Mouse (Mus musculus) MEL (cell line): ENCODE results near the gene Kctd11. TPM values are rescaled to one million over a fixed set of nuclear protein-coding genes. Genes with fewer than 3 reads are reported as not detected.

Source experiments
- DNase-seq: peaks from one replicate; pipeline ENCODE4 v3.0.0; 2011; ENCODE audit warnings: low read depth, low spot score
- H3K27ac ChIP-seq: 2 replicates; pipeline ENCODE4 v1.5.1; 2012; ENCODE audit warnings: low read depth, mild to moderate bottlenecking, control low read depth, low read length, moderate library complexity; ENCODE audit not compliant: control insufficient read depth
- H3K27me3 ChIP-seq, 2 experiments: fragments of 150-350 bp in 1 of 2; sonication (generic) in 1 of 2; 2 replicates each; pipeline ENCODE4 v1.6.1; 2012; ENCODE audit warnings: low read length in 2 of 2, mild to moderate bottlenecking in 2 of 2, improper control_type of control experiment in 1 of 2, moderate library complexity in 1 of 2; ENCODE audit not compliant: insufficient read depth in 2 of 2, control insufficient read depth in 1 of 2
- H3K36me3 ChIP-seq, 2 experiments: 2 replicates each; pipeline ENCODE4 v1.6.1; 2012 to 2014; ENCODE audit warnings: low read length in 2 of 2, improper control_type of control experiment in 1 of 2, inconsistent platforms in 1 of 2, mild to moderate bottlenecking in 1 of 2; ENCODE audit not compliant: insufficient read depth in 2 of 2, control insufficient read depth in 1 of 2
- H3K4me1 ChIP-seq, 2 experiments: fragments of 150-350 bp in 1 of 2; sonication (generic) in 1 of 2; 2 replicates each; pipeline ENCODE4 v1.6.1; 2012; ENCODE audit warnings: low read length in 2 of 2, improper control_type of control experiment in 1 of 2, mild to moderate bottlenecking in 1 of 2; ENCODE audit not compliant: insufficient read depth in 2 of 2, control insufficient read depth in 1 of 2
- H3K4me3 ChIP-seq, 2 experiments: fragments of 150-350 bp in 1 of 2; sonication (generic) in 1 of 2; 2 replicates each; pipeline ENCODE4 v1.5.1; 2012; ENCODE audit warnings: low read depth in 2 of 2, low read length in 2 of 2, mild to moderate bottlenecking in 2 of 2, moderate library complexity in 2 of 2, control low read depth in 1 of 2, improper control_type of control experiment in 1 of 2; ENCODE audit not compliant: control insufficient read depth in 1 of 2, insufficient read depth in 1 of 2
- H3K79me2 ChIP-seq: 2 replicates; pipeline ENCODE4 v1.6.1; 2012; ENCODE audit warnings: mild to moderate bottlenecking, low read length, moderate library complexity; ENCODE audit not compliant: control insufficient read depth, poor library complexity, insufficient read depth
- H3K9ac ChIP-seq: 2 replicates; pipeline ENCODE4 v1.6.1; 2012; ENCODE audit warnings: low read depth, mild to moderate bottlenecking, control low read depth, low read length, moderate library complexity; ENCODE audit not compliant: control insufficient read depth, poor library complexity, severe bottlenecking
- H3K9me3 ChIP-seq: fragments of 150-350 bp; sonication (generic); replicated peaks from 2 replicates; pipeline ENCODE4 v1.6.1; 2012; ENCODE audit warnings: mild to moderate bottlenecking, low read length, improper control_type of control experiment, moderate library complexity; ENCODE audit not compliant: insufficient read depth
- BHLHE40 ChIP-seq: IDR thresholded peaks from 2 replicates; pipeline ENCODE4 v1.6.1; 2012; ENCODE audit warnings: low read depth, mild to moderate bottlenecking, inconsistent platforms, low read length, improper control_type of control experiment, borderline replicate concordance
- CHD1 ChIP-seq: IDR thresholded peaks from 2 replicates; pipeline ENCODE4 v1.6.1; 2012; ENCODE audit warnings: low read depth, mild to moderate bottlenecking, inconsistent platforms, low read length, improper control_type of control experiment
- CHD2 ChIP-seq: IDR thresholded peaks from 2 replicates; pipeline ENCODE4 v1.6.1; 2011; ENCODE audit warnings: low read length, improper control_type of control experiment
- CTCF ChIP-seq, 3 experiments: IDR thresholded peaks in 2 of 3; conservative IDR thresholded peaks in 1 of 3; 2 replicates each; pipeline ENCODE4 v1.5.1; 2011 to 2012; ENCODE audit warnings: low read length in 3 of 3, low read depth in 2 of 3, mild to moderate bottlenecking in 2 of 3, improper control_type of control experiment in 1 of 3, inconsistent platforms in 1 of 3, mixed read lengths in 1 of 3, moderate library complexity in 1 of 3; ENCODE audit not compliant: control insufficient read depth in 1 of 3, insufficient read depth in 1 of 3, poor library complexity in 1 of 3, severe bottlenecking in 1 of 3
- EP300 ChIP-seq, 2 experiments: IDR thresholded peaks; 2 replicates each; pipeline ENCODE4 v1.6.1; 2011; ENCODE audit warnings: improper control_type of control experiment in 2 of 2, low read length in 2 of 2, low read depth in 1 of 2, mild to moderate bottlenecking in 1 of 2
- ETS1 ChIP-seq: IDR thresholded peaks from 2 replicates; pipeline ENCODE4 v1.6.1; 2012; ENCODE audit warnings: low read depth, mild to moderate bottlenecking, inconsistent platforms, low read length, improper control_type of control experiment, moderate library complexity
- GABPA ChIP-seq: IDR thresholded peaks from 2 replicates; pipeline ENCODE4 v1.6.1; 2012; ENCODE audit warnings: low read depth, mild to moderate bottlenecking, inconsistent platforms, low read length, improper control_type of control experiment, moderate library complexity
- GATA1 ChIP-seq: IDR thresholded peaks from 2 replicates; pipeline ENCODE4 v1.6.1; 2011; ENCODE audit warnings: low read depth, low read length, improper control_type of control experiment
- HCFC1 ChIP-seq: IDR thresholded peaks from 2 replicates; pipeline ENCODE4 v1.6.1; 2012; ENCODE audit warnings: low read depth, mild to moderate bottlenecking, inconsistent platforms, low read length, improper control_type of control experiment, moderate library complexity
- JUND ChIP-seq: IDR thresholded peaks from 2 replicates; pipeline ENCODE4 v1.6.1; 2011; ENCODE audit warnings: low read depth, mild to moderate bottlenecking, improper control_type of control experiment, low read length
- KAT2A ChIP-seq: conservative IDR thresholded peaks from 2 replicates; pipeline ENCODE4 v1.6.1; 2012; ENCODE audit warnings: low read depth, low read length, improper control_type of control experiment, inconsistent platforms
- MEF2A ChIP-seq: IDR thresholded peaks from 2 replicates; pipeline ENCODE4 v1.6.1; 2014; ENCODE audit warnings: low read depth, mild to moderate bottlenecking, inconsistent platforms, low read length, improper control_type of control experiment; ENCODE audit not compliant: poor library complexity, insufficient replicate concordance, severe bottlenecking; ENCODE audit errors: extremely low read depth
- MXI1 ChIP-seq: IDR thresholded peaks from 2 replicates; pipeline ENCODE4 v1.6.1; 2011; ENCODE audit warnings: mild to moderate bottlenecking, low read depth, low read length, improper control_type of control experiment
- MYB ChIP-seq: IDR thresholded peaks from 2 replicates; pipeline ENCODE4 v1.6.1; 2011; ENCODE audit warnings: mild to moderate bottlenecking, low read depth, low read length, improper control_type of control experiment
- NELFE ChIP-seq: IDR thresholded peaks from 2 replicates; pipeline ENCODE4 v1.6.1; 2011; ENCODE audit warnings: low read depth, low read length, improper control_type of control experiment
- NRF1 ChIP-seq: IDR thresholded peaks from 2 replicates; pipeline ENCODE4 v1.6.1; 2014; ENCODE audit warnings: low read depth, mild to moderate bottlenecking, inconsistent platforms, low read length, improper control_type of control experiment, moderate library complexity; ENCODE audit not compliant: poor library complexity, insufficient read depth, severe bottlenecking
- POLR2A ChIP-seq, 2 experiments: IDR thresholded peaks; 2 replicates each; pipeline ENCODE4 v1.6.1; 2011 to 2012; ENCODE audit warnings: low read length in 2 of 2, mild to moderate bottlenecking in 2 of 2, control low read depth in 1 of 2, improper control_type of control experiment in 1 of 2, low read depth in 1 of 2, moderate library complexity in 1 of 2; ENCODE audit not compliant: control insufficient read depth in 1 of 2, insufficient read depth in 1 of 2, poor library complexity in 1 of 2
- POLR2AphosphoS2 ChIP-seq: IDR thresholded peaks from 2 replicates; pipeline ENCODE4 v1.6.1; 2011; ENCODE audit warnings: low read length, improper control_type of control experiment
- POLR2AphosphoS5 ChIP-seq: IDR thresholded peaks from 2 replicates; pipeline ENCODE4 v1.6.1; 2012; ENCODE audit warnings: low read depth, borderline replicate concordance, mild to moderate bottlenecking, inconsistent platforms, low read length, moderate library complexity, mixed read lengths
- RAD21 ChIP-seq: IDR thresholded peaks from 2 replicates; pipeline ENCODE4 v1.6.1; 2011; ENCODE audit warnings: mild to moderate bottlenecking, low read depth, low read length, improper control_type of control experiment
- SIN3A ChIP-seq: IDR thresholded peaks from 2 replicates; pipeline ENCODE4 v1.6.1; 2012; ENCODE audit warnings: low read length, improper control_type of control experiment, inconsistent platforms
- SMC3 ChIP-seq: IDR thresholded peaks from 2 replicates; pipeline ENCODE4 v1.6.1; 2011; ENCODE audit warnings: low read depth, low read length, improper control_type of control experiment
- TAL1 ChIP-seq: IDR thresholded peaks from 2 replicates; pipeline ENCODE4 v1.6.1; 2012; ENCODE audit warnings: mild to moderate bottlenecking, inconsistent platforms, low read length, moderate library complexity, mixed read lengths
- TCF12 ChIP-seq: IDR thresholded peaks from 2 replicates; pipeline ENCODE4 v1.6.1; 2014; ENCODE audit warnings: low read depth, mild to moderate bottlenecking, inconsistent platforms, low read length, improper control_type of control experiment, moderate library complexity
- UBTF ChIP-seq: IDR thresholded peaks from 2 replicates; pipeline ENCODE4 v1.6.1; 2012; ENCODE audit warnings: low read depth, mild to moderate bottlenecking, inconsistent platforms, low read length, improper control_type of control experiment, moderate library complexity, borderline replicate concordance; ENCODE audit not compliant: insufficient read depth
- USF1 ChIP-seq: IDR thresholded peaks from 2 replicates; pipeline ENCODE4 v1.6.1; 2014; ENCODE audit warnings: low read depth, mild to moderate bottlenecking, inconsistent platforms, low read length, improper control_type of control experiment, moderate library complexity
- USF2 ChIP-seq, 2 experiments: IDR thresholded peaks; 2 replicates each; pipeline ENCODE4 v1.6.1; 2011 to 2012; ENCODE audit warnings: improper control_type of control experiment in 2 of 2, low read length in 2 of 2, borderline replicate concordance in 1 of 2, inconsistent platforms in 1 of 2, low read depth in 1 of 2, mild to moderate bottlenecking in 1 of 2; ENCODE audit not compliant: insufficient read depth in 1 of 2
- ZKSCAN1 ChIP-seq: IDR thresholded peaks from 2 replicates; pipeline ENCODE4 v1.6.1; 2012; ENCODE audit warnings: low read depth, mild to moderate bottlenecking, inconsistent platforms, low read length, improper control_type of control experiment, moderate library complexity
- ZMIZ1 ChIP-seq: IDR thresholded peaks from 2 replicates; pipeline ENCODE4 v1.6.1; 2012; ENCODE audit warnings: low read depth, mild to moderate bottlenecking, inconsistent platforms, low read length, improper control_type of control experiment, moderate library complexity
- ZNF384 ChIP-seq: IDR thresholded peaks from 2 replicates; pipeline ENCODE4 v1.6.1; 2012; ENCODE audit warnings: low read depth, mild to moderate bottlenecking, inconsistent platforms, low read length, improper control_type of control experiment
- polyA plus RNA-seq, 2 experiments: library from polyadenylated mRNA; stranded (reverse) in 1 of 2; unstranded in 1 of 2; fragments of >175 nt in 1 of 2; fragments of >200 nt in 1 of 2; gene quantifications; 2 replicates each; pipeline versions ENCODE4 v1.2.1 to v1.2.4; 2012; ENCODE audit warnings: low replicate concordance in 2 of 2, low read depth in 1 of 2; ENCODE audit not compliant: insufficient read length in 2 of 2, insufficient read depth in 1 of 2, missing spikeins in 1 of 2
- total RNA-seq: library from RNA; depleted of rRNA; stranded (reverse); fragments of 300-350 nt; gene quantifications from 2 replicates; pipeline ENCODE4 v1.2.3, GENCODE M21; 2012

Kctd11 gene
- total and polyA plus RNA-seq, 3 experiments = 0.19 to 0.49 TPM; not detected in 1

DNA sequence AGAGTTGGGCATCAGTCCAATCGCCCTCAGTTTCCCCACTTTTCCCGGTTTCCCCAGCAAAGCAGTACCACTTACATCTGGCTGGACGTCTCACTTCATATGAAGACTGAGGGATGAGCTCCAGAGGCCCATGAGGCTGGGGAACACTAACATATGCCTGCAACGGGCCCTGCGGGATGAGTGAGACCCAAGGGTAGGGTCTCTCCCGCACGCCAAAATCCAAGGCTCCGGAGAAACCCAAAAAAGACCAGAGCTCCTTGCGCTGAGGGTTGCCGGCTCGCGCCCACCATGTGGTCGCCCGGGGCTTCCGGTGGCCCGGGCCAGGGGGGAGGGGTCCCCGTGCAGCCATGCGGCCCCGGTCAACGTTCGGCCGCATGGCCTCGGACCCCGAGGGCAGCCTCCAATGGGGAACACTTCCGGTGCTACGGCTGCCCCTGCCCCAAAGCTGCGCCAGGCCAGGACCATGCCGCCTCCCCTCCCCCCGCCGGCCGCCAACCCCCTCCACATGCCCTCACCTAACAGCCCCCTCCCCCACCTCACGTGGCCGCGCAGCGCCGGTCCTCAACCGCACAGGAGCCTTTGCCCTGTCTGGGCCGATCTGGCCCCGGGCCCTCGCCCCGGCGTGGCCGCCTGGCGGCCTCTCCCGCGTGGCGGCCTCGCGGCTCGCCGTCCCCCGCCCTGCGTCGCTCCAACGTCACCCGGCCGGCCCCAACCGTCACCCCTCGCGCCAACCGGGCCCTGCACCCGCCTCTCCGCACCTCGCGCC, 39.2 kb upstream of the Kctd11 start (continued):
- TF ChIP-seq UBTF = no peak
- no peak for TF ChIP-seq MYB
- TF ChIP-seq KAT2A = no peak
- TF ChIP-seq JUND = no peak
- TF ChIP-seq ETS1 = no peak; the same call in 1 of the 2 replicates
- peak; percentile 61 for TF ChIP-seq BHLHE40
- TF ChIP-seq NELFE = no peak
- no peak for TF ChIP-seq ZNF384
- TF ChIP-seq ZKSCAN1 = no peak
- peak; percentile 9; the same call in 1 of the 2 replicates for TF ChIP-seq SMC3
- TF ChIP-seq USF1 = peak; percentile 49; the same call in 1 of the 2 replicates
- peak in 1 of 2 experiments; percentile 5; a peak in 1 of 4 replicates for TF ChIP-seq EP300 (IDR thresholded peaks at IDR 0.05; ENCODE audit: low read depth in 1 of 2, low read length in 2 of 2)
- TF ChIP-seq USF2 (IDR thresholded peaks at IDR 0.05; ENCODE audit: borderline replicate concordance in 1 of 2, insufficient read depth in 1 of 2, low read depth in 1 of 2, low read length in 2 of 2) = no peak
- no peak for TF ChIP-seq CTCF (IDR thresholded peaks at IDR 0.05 in 2 of 3, conservative IDR thresholded peaks at IDR 0.05 in 1 of 3; ENCODE audit: control insufficient read depth in 1 of 3, insufficient read depth in 1 of 3, low read depth in 2 of 3, low read length in 3 of 3, poor library complexity in 1 of 3, severe bottlenecking in 1 of 3)
- peak; percentile 48; the same call in 1 of the 2 replicates for TF ChIP-seq CHD2

GRCm38 (mm10) chr11:69919661-69920265, 38.6 kb upstream of the Kctd11 start:
- DNase-seq = peak; percentile 96
- Histone ChIP-seq H3K36me3 (peaks cover 22 to 61% of the 10 kb centered on the region in 2 experiments), H3K27ac (peak overlapping the region; percentile 80), H3K4me1 (peaks cover 13 to 48% of the 10 kb centered on the region in 2 experiments), H3K79me2 (peaks cover 52% of the 10 kb centered on the region), H3K9me3 (no peaks in the 10 kb centered on the region), H3K27me3 (no peaks in the 10 kb centered on the region), H3K4me3 (peak overlapping the region; percentile 73 to 96), H3K9ac (peak overlapping the region; percentile 83)
- no peak for TF ChIP-seq RAD21
- peak; percentile 55 to 93; a peak in 3 of 4 replicates for TF ChIP-seq POLR2A (IDR thresholded peaks at IDR 0.05; ENCODE audit: control insufficient read depth in 1 of 2, insufficient read depth in 1 of 2, low read depth in 1 of 2, low read length in 2 of 2, poor library complexity in 1 of 2)
- peak; percentile 31; the same call in 1 of the 2 replicates for TF ChIP-seq USF1
- TF ChIP-seq HCFC1 = peak; percentile 68
- TF ChIP-seq EP300 (IDR thresholded peaks at IDR 0.05; ENCODE audit: low read depth in 1 of 2, low read length in 2 of 2) = peak in 1 of 2 experiments; percentile 75; a peak in 2 of 4 replicates
- no peak for TF ChIP-seq GABPA
- TF ChIP-seq SMC3 = peak; percentile 15; the same call in 1 of the 2 replicates
- TF ChIP-seq TAL1 = no peak
- TF ChIP-seq MYB = peak; percentile 32; the same call in 1 of the 2 replicates
- no peak; the same call in 1 of the 2 replicates for TF ChIP-seq POLR2AphosphoS5
- TF ChIP-seq TCF12 = peak; percentile 54
- no peak; the same call in 1 of the 2 replicates for TF ChIP-seq CHD1
- TF ChIP-seq NRF1 = peak; percentile 11; the same call in 1 of the 2 replicates
- TF ChIP-seq UBTF = no peak
- TF ChIP-seq ZMIZ1 = peak; percentile 95
- TF ChIP-seq CTCF (IDR thresholded peaks at IDR 0.05 in 2 of 3, conservative IDR thresholded peaks at IDR 0.05 in 1 of 3; ENCODE audit: control insufficient read depth in 1 of 3, insufficient read depth in 1 of 3, low read depth in 2 of 3, low read length in 3 of 3, poor library complexity in 1 of 3, severe bottlenecking in 1 of 3) = no peak
- no peak; the same call in 1 of the 2 replicates for TF ChIP-seq CHD2
- TF ChIP-seq POLR2AphosphoS2 = peak; percentile 77
- peak; percentile 81 for TF ChIP-seq MXI1
- peak; percentile 82 for TF ChIP-seq SIN3A
- TF ChIP-seq KAT2A = no peak; the same call in 1 of the 2 replicates
- TF ChIP-seq MEF2A = no peak
- no peak for TF ChIP-seq USF2 (IDR thresholded peaks at IDR 0.05; ENCODE audit: borderline replicate concordance in 1 of 2, insufficient read depth in 1 of 2, low read depth in 1 of 2, low read length in 2 of 2)
- TF ChIP-seq GATA1 = no peak
